Mouse (Mus musculus) stomach, postnatal 0 days (tissue): ENCODE measurements at regions not wholly inside any gene's neighbourhood (a gene's known extent, or its start where the extent isn't known, plus 50 kb on each side); places are given as distances from the start of the nearest gene placed in this dataset.

Experiments
- ATAC-seq: fragments of 200-750 bp; cut with Nextera tagmentation; 2 replicates; pipeline ENCODE4 v1.8.0; 2017; ENCODE audit not compliant: low FRiP score, low TSS enrichment
- DNase-seq: peaks from one replicate; pipeline ENCODE4 v3.0.0-alpha.2; 2016; ENCODE audit warnings: low spot score
- H3K27ac ChIP-seq: fragments of 300-500 bp; sonication (generic); replicated peaks from 2 replicates; pipeline ENCODE4 v1.5.1; 2014; ENCODE audit warnings: mild to moderate bottlenecking, control low read depth
- H3K27me3 ChIP-seq: fragments of 300-500 bp; sonication (generic); 2 replicates; pipeline ENCODE4 v1.6.1; 2014; ENCODE audit warnings: low read length; ENCODE audit not compliant: control insufficient read depth, insufficient read depth
- H3K36me3 ChIP-seq: fragments of 300-500 bp; sonication (generic); 2 replicates; pipeline ENCODE4 v1.6.1; 2014; ENCODE audit warnings: low read length, mixed read lengths; ENCODE audit not compliant: control insufficient read depth, insufficient read depth
- H3K4me1 ChIP-seq: fragments of 300-500 bp; sonication (generic); replicated peaks from 2 replicates; pipeline ENCODE4 v1.6.1; 2014; ENCODE audit warnings: antibody characterized with exemption; ENCODE audit not compliant: control insufficient read depth, insufficient read depth
- H3K4me2 ChIP-seq: fragments of 300-500 bp; sonication (generic); replicated peaks from 2 replicates; pipeline ENCODE4 v1.6.1; 2014; ENCODE audit warnings: low read depth, mild to moderate bottlenecking, control low read depth, moderate library complexity
- H3K4me3 ChIP-seq: fragments of 300-500 bp; sonication (generic); 2 replicates; pipeline ENCODE4 v1.5.1; 2014; ENCODE audit warnings: low read depth, low read length, control low read depth
- H3K9ac ChIP-seq: fragments of 300-500 bp; sonication (generic); 2 replicates; pipeline ENCODE4 v1.6.1; 2014; ENCODE audit warnings: mild to moderate bottlenecking, low read length, control low read depth, mixed read lengths
- H3K9me3 ChIP-seq: fragments of 300-500 bp; sonication (generic); 2 replicates; pipeline ENCODE4 v1.6.1; 2016; ENCODE audit warnings: low read length; ENCODE audit not compliant: control insufficient read depth
- CTCF ChIP-seq: IDR thresholded peaks from 2 replicates; pipeline ENCODE4 v1.5.1; 2016; ENCODE audit warnings: antibody characterized with exemption, low read depth, mild to moderate bottlenecking, moderate library complexity
- EP300 ChIP-seq: optimal IDR thresholded peaks from 2 replicates; pipeline ENCODE3; 2016; ENCODE audit warnings: antibody characterized with exemption
- WGBS: fragments of 180-500 bp; shearing (Covaris S2); extraction: QIAGEN DNeasy Blood & Tissue Kit; methylation state at CpG from one replicate; pipeline ENCODE4 v1.1.7; 2014; 5-methylcytosine and 5-hydroxymethylcytosine counted together

- H3K9me3 ChIP-seq: no peaks in the 10 kb centered on the region
- no peaks in the 10 kb centered on the region for H3K27me3 ChIP-seq
- H3K4me2 ChIP-seq: peak overlapping the region; percentile 34
- H3K9ac ChIP-seq: no peak overlapping the region
- no peaks in the 10 kb centered on the region for H3K4me1 ChIP-seq
- H3K27ac ChIP-seq: no peak overlapping the region
- no peaks in the 10 kb centered on the region for H3K36me3 ChIP-seq
- peak; percentile 12 for DNase-seq
- TF ChIP-seq CTCF (no peak), EP300 (no peak)
- ATAC-seq: no peak
- 25% methylated on average over 18 of the region's 18 CpGs for WGBS
- no peak overlapping the region; the same call in 1 of the 2 replicates for H3K4me3 ChIP-seq
Measured at GRCm38 (mm10) chrX:12886160-12887048, 124.5 kb upstream of the Med14 start.

GRCm38 (mm10) chrX:12879233-12879632 is 117.4 kb upstream of the Med14 start:
- Histone ChIP-seq H3K4me1 (no peaks in the 10 kb centered on the region), H3K9me3 (no peaks in the 10 kb centered on the region), H3K9ac (no peak overlapping the region), H3K4me3 (no peak overlapping the region), H3K27ac (no peak overlapping the region), H3K36me3 (no peaks in the 10 kb centered on the region), H3K27me3 (no peaks in the 10 kb centered on the region), H3K4me2 (no peak overlapping the region)
- DNase-seq (no peak), ATAC-seq (no peak)
- WGBS: 32% methylated on average over 2 of the region's 3 CpGs
- TF ChIP-seq CTCF: no peak
- TF ChIP-seq EP300: no peak

DNA sequence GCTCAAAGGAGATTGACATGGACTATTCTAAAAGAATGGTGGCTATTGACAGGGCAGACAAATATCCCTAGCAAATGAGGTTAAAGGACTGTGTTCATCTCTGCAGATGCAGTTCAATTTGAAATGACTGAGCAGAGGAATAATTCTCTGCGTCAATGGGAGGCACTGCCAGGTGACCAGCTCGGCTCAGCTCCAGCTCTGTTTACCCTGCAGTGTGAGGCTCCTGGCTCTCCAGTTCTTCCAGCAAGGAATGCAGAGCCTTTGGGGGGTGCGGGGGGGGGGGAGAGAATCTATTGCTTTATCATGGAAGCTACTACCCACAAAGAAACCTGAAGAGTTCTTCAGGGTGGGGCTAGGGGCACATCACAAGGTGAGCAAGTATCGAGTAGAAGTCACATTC is 115.6 kb upstream of the Med14 start:
- TF ChIP-seq CTCF (no peak), EP300 (no peak)
- Histone ChIP-seq H3K36me3 (no peaks in the 10 kb centered on the region), H3K9me3 (no peaks in the 10 kb centered on the region), H3K4me1 (no peaks in the 10 kb centered on the region), H3K4me3 (no peak overlapping the region), H3K27me3 (no peaks in the 10 kb centered on the region), H3K9ac (no peak overlapping the region), H3K27ac (no peak overlapping the region), H3K4me2 (no peak overlapping the region)
- WGBS: 31% methylated on average over 4 of the region's 4 CpGs
- ATAC-seq (no peak), DNase-seq (no peak)

GRCm38 (mm10) chrX:12873698-12874144 is 111.8 kb upstream of the Med14 start:
- no peaks in the 10 kb centered on the region for H3K36me3 ChIP-seq
- H3K4me3 ChIP-seq: peak overlapping the region; percentile 23
- ATAC-seq: peak; percentile 85
- DNase-seq: peak; percentile 77
- H3K4me2 ChIP-seq: peak overlapping the region; percentile 42
- no peak overlapping the region for H3K27ac ChIP-seq
- WGBS: 40% methylated on average over 20 of the region's 22 CpGs
- H3K27me3 ChIP-seq: no peaks in the 10 kb centered on the region
- peak; percentile 89 for TF ChIP-seq CTCF
- TF ChIP-seq EP300: no peak
- H3K9ac ChIP-seq: no peak overlapping the region
- H3K9me3 ChIP-seq: no peaks in the 10 kb centered on the region
- H3K4me1 ChIP-seq: no peaks in the 10 kb centered on the region

DNA sequence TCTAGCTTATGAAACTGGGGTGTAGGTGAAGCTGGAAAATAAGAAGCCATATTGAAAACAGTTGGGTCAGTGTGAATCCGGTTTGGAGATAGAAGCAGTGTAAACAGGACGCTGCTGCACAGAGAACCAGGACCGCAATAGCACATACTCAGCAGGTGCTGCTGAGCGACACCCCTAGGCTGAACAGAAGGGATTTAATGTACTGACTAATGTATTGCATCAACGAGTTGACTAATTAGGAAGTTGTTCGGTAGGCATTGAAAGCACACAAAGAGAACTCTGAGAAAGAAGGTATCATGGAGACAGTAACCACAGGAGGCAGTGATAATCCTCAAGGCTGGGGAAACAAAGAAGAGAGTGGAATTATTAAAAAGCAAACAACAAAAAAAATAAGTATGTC is 111.4 kb upstream of the Med14 start:
- DNase-seq (no peak), ATAC-seq (peak; percentile 54; the same call in 1 of the 2 replicates)
- peak overlapping the region; percentile 42; the same call in 1 of the 2 replicates for H3K4me2 ChIP-seq
- no peak overlapping the region for H3K9ac ChIP-seq
- peak overlapping the region; percentile 23; the same call in 1 of the 2 replicates for H3K4me3 ChIP-seq
- WGBS: 32% methylated on average over 6 of the region's 6 CpGs
- H3K27me3 ChIP-seq: no peaks in the 10 kb centered on the region
- no peak overlapping the region for H3K27ac ChIP-seq
- H3K36me3 ChIP-seq: no peaks in the 10 kb centered on the region
- no peak for TF ChIP-seq CTCF
- no peak for TF ChIP-seq EP300
- no peaks in the 10 kb centered on the region for H3K4me1 ChIP-seq
- H3K9me3 ChIP-seq: no peaks in the 10 kb centered on the region

GRCm38 (mm10) chrX:12866885-12867498 is 105.1 kb upstream of the Med14 start:
- H3K36me3 ChIP-seq: no peaks in the 10 kb centered on the region
- WGBS: 86% methylated on average over 5 of the region's 5 CpGs
- no peak overlapping the region for H3K27ac ChIP-seq
- ATAC-seq (no peak), DNase-seq (no peak)
- TF ChIP-seq EP300: no peak
- TF ChIP-seq CTCF: no peak
- no peaks in the 10 kb centered on the region for H3K4me1 ChIP-seq
- H3K27me3 ChIP-seq: no peaks in the 10 kb centered on the region
- no peak overlapping the region for H3K4me2 ChIP-seq
- no peak overlapping the region for H3K4me3 ChIP-seq
- no peak overlapping the region for H3K9ac ChIP-seq
- no peaks in the 10 kb centered on the region for H3K9me3 ChIP-seq
